Mouse (Mus musculus) kidney, adult 10 weeks (tissue): Measurements from ENCODE around the gene Map2k5. TPM values are rescaled to one million over a fixed set of nuclear protein-coding genes. Genes with fewer than 3 reads are reported as not detected.

Experiments used
- polyA plus RNA-seq: library from polyadenylated mRNA; stranded (reverse); fragments of 350-450 nt; fragmentation: Illumina TruSeq; extraction: RNeasy Lipid Tissue Mini Kit (QIAGEN cat#74804); gene quantifications from one replicate; pipeline ENCODE4 v1.2.3, GENCODE M21; 2014; ENCODE audit warnings: low read depth, low replicate concordance

Gene Map2k5
- 14.1 TPM for polyA plus RNA-seq

DNA sequence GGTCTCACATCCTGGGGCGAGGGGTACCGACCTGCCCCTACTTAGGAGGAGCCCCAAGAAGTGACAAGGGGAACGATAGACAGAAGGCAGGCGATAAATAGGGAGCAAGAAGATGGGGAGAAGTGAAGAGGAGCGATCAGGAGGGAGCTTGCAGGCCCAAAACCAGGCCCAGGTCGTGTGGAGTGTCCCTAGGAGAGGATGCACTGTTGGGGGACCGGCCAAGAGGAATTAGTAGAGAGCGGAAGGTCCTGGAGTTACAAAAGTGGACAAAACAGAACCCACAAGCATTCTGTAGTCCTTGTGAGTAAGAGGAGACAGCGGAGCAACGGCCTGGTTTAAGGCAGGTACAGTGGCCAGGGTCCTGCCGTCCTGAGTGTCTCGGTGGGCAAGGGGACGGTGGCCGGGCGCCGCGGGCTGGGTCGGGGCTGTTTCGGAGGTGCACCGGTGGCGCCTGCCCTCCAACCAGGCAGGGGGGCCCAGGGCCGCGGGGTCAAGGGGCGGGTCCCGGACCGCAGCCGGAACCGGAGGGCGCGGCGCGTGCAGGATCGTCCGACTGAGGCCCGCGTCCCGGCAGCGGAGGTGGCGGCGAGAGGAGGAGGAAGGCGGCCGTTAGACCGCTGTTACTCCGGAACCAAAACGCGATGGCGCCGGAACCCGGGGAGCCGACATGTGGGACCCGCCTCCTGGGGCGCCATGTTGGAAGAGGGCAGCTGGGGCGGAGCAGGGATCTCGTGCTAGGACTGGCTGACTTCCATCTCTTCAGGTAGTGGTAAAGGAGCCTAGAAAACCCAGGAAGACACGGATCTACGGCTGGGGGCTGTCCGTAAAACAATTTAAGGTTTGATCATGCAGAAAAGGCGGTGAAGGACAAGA lies at the start of gene Map2k5:
TSS of gene Map2k5 (minus strand) at position 633 of the 873 bp plus-strand sequence.

DNA sequence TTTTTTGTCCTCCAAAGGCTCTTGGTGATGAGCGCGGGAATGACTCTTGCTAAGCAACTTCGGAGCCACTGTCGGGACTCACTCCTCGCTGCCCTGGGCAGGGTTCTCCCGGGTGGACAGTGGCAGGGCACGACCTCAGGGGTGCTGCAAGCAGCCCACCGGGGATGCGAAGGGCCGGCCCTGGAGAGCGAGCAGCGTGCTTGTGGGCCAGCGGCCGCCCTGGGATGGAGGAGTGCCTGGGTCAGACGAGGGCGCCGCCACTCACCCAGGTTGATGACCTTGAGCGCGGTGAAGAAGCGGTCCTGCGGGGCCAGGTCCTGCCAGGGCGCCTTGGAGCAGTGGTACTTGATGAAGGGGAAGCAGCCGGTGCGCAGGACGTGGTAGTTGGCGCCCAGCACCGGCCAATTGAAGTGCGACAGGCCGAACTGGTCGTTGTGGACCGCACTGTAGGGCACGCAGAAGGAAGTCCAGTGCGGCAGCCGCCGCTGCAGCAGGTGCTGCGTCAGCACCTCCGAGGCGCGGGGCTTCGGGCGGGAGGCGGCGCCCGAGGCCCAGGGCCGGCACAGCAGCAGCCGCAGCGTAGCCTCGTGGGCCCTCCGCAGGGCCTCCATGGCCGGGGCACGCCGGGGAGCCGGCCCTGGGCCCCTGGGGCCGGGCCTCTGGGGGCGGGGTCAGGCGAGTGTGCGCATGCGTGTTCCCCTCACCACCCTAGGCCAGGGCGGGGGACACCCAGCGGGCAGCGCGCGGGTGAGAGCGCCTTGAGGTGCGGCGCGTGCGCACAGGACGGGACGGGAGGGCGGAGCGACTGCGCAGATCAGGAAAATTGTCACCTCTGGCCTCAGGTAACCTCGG lies 21.1 kb upstream of the Map2k5 start, which contains the start of gene 2300009A05Rik:
TSS of gene 2300009A05Rik (minus strand) at position 636 of the 852 bp plus-strand sequence.

DNA sequence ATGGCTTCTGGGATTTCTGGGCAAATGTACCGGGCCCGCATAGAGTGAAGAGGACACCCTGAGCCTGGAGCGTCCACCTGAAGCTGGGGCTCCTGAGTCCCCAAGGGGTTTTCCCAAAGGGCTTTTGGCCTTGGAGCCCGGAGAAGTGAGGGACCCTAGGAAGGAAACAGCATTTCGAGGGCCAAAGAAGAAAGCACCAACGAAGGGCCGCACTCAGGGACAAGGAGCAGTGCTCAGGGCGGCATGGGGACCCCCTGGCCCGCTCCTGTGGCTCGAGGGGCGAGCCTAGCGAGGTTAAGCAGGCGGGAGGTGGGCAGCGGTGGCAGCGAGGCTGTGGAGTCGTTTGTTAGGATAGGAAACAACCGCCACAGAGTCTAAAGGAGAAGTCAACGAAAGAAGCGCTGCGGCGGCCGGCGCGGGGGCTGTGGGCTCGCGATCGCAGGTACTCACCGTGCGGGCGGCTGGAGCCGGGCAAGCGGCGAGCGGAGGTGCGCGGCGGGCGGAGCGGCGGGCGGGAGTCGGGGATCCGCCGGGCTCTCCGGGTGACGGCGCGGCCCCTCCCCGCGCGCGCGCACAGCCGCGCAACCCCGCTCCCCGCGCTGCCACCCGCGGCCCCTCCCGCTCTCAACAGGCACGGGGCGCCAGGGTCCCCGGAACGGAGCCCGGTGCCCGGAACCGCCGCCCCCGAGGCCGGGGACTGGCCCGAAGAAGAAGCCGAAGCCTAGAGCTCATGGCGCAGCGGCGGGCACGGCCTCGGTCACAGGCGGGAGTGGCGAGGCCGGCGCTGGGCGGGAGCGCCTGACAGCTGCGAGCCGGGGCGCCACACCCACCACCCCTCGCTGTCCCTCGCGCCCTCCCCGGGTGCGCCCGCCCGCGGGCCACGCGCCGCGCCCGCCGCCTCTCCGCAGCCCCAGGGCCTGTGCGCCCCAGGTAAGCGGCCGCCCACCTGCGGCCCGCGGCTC lies 229.0 kb downstream of the Map2k5 start, which contains the start of gene Skor1:
TSS of gene Skor1 (minus strand) at position 552 of the 962 bp plus-strand sequence.

Other genes with a start within 250 kb of the Map2k5 start
- gene Skor1, start 228.9 kb downstream of the Map2k5 start, polyA plus RNA-seq = not detected
- 43.7 TPM for gene 2300009A05Rik, start 21.3 kb upstream of the Map2k5 start, polyA plus RNA-seq
- gene Iqch, start 224.6 kb upstream of the Map2k5 start, polyA plus RNA-seq = 0.16 TPM
- 10.0 TPM for gene Aagab, start 224.8 kb upstream of the Map2k5 start, polyA plus RNA-seq